Mouse (Mus musculus): ENCODE results near the gene Gm3633.
"Not testable (repeated sequence)": the region's sequence is repeated elsewhere in the genome, so short reads cannot be mapped to it uniquely, and the experiment has no call there.

The Gm3633 gene

DNA sequence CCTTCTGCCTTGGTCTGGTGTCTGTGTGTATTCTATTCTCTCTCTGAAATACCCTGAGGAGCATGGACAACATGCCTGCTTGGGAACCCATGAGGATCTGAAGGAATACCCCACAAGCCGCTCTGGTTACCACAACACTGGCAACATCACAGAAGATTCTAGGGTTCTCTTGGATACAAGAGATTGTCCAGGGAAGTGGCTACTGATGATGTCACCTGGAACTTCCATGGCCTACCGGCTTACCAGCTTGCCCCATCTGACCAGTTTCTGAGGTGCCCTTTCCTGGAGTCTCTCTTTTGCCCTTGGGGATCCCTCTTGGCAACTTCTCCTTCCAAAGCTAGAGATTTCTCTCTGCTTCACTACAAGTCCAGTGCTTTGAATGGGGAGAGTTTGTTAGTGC, at the start of gene Gm3633:
TSS of gene Gm3633 (minus strand) at position 101 of the 400 bp plus-strand sequence.
- not testable (repeated sequence) for DNase-seq

DNA sequence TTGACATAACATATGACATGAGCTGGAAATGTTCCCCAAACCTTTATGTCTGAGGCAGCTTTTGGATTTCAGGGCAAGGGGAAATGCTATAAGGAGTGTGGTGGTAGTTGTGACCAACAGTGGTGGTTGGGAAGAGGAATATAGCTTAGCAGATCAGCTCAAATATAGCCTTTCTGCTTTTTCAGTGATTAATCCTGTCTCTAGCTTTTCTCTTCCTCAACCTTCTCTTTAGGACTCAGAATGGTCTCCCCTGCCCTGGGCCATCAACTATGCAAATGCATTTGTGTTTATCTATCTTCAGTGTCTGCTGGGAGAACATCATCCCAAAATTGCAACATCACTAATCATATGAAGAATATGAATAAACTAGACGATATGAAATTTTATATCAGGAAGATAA, 13.9 kb upstream of the Gm3633 start, which contains the start of gene Gm10378:
TSS of gene Gm10378 (plus strand) at position 301 of the 400 bp plus-strand sequence.
- DNase-seq, result not testable (repeated sequence)

DNA sequence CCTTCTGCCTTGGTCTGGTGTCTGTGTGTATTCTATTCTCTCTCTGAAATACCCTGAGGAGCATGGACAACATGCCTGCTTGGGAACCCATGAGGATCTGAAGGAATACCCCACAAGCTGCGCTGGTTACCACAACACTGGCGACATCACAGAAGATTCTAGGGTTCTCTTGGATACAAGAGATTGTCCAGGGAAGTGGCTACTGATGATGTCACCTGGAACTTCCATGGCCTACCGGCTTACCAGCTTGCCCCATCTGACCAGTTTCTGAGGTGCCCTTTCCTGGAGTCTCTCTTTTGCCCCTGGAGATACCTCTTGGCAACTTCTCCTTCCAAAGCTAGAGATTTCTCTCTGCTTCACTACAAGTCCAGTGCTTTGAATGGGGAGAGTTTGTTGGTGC, 41.9 kb downstream of the Gm3633 start, which contains the start of gene Gm17124:
TSS of gene Gm17124 (minus strand) at position 101 of the 400 bp plus-strand sequence.
- DNase-seq, result not testable (repeated sequence)
